Mouse (Mus musculus) lung, embryonic 14.5 days (tissue): ENCODE data around the gene Psmd6. TPM values are rescaled to one million over a fixed set of nuclear protein-coding genes. Genes with fewer than 3 reads are reported as not detected.
A peak's percentile ranks its signal among the peaks of the same experiment; 100 is the strongest.

ENCODE experiments used
- ATAC-seq: fragments of 200-750 bp; cut with Nextera tagmentation; 2 replicates; pipeline ENCODE4 v1.8.0; 2017; ENCODE audit warnings: mild to moderate bottlenecking, moderate TSS enrichment, moderate library complexity; ENCODE audit not compliant: insufficient read depth
- DNase-seq: peaks from one replicate; pipeline ENCODE4 v3.0.0-alpha.2; 2015
- H3K27ac ChIP-seq: fragments of 300-500 bp; sonication (generic); 2 replicates; pipeline ENCODE4 v1.5.1; 2014; ENCODE audit warnings: low read depth, mild to moderate bottlenecking, moderate library complexity
- H3K27me3 ChIP-seq: fragments of 300-500 bp; sonication (generic); 2 replicates; pipeline ENCODE4 v1.6.1; 2014; ENCODE audit warnings: low read length, control low read depth; ENCODE audit not compliant: insufficient read depth
- H3K36me3 ChIP-seq: fragments of 300-500 bp; sonication (generic); 2 replicates; pipeline ENCODE4 v1.6.1; 2014; ENCODE audit warnings: control low read depth; ENCODE audit not compliant: insufficient read depth
- H3K4me1 ChIP-seq: fragments of 300-500 bp; sonication (generic); 2 replicates; pipeline ENCODE4 v1.6.1; 2014; ENCODE audit warnings: antibody characterized with exemption, control low read depth; ENCODE audit not compliant: insufficient read depth
- H3K4me2 ChIP-seq: fragments of 300-500 bp; sonication (generic); 2 replicates; pipeline ENCODE4 v1.6.1; 2014; ENCODE audit warnings: mild to moderate bottlenecking
- H3K4me3 ChIP-seq: fragments of 300-500 bp; sonication (generic); 2 replicates; pipeline ENCODE4 v1.5.1; 2014; ENCODE audit warnings: low read depth, low read length
- H3K9ac ChIP-seq: fragments of 300-500 bp; sonication (generic); 2 replicates; pipeline ENCODE4 v1.6.1; 2014
- H3K9me3 ChIP-seq: fragments of 300-500 bp; sonication (generic); 2 replicates; pipeline ENCODE4 v1.6.1; 2016; ENCODE audit warnings: low read depth, low read length, control low read depth
- CTCF ChIP-seq: IDR thresholded peaks from 2 replicates; pipeline ENCODE4 v1.5.1; 2016; ENCODE audit warnings: antibody characterized with exemption, low read depth
- WGBS: fragments of 180-500 bp; shearing (Covaris S2); extraction: QIAGEN DNeasy Blood & Tissue Kit; methylation state at CpG from one replicate; pipeline ENCODE4 v1.1.7; 2014; 5-methylcytosine and 5-hydroxymethylcytosine counted together
- polyA plus RNA-seq: library from polyadenylated mRNA; unstranded; fragments of >200 nt; fragmentation: Nextera tagmentation; extraction: Ambion mirVana; gene quantifications from 2 replicates; pipeline ENCODE4 v1.2.1, GENCODE M21; 2014

The Psmd6 gene
- polyA plus RNA-seq, 1 experiment from 2014 or later = 245 TPM

DNA sequence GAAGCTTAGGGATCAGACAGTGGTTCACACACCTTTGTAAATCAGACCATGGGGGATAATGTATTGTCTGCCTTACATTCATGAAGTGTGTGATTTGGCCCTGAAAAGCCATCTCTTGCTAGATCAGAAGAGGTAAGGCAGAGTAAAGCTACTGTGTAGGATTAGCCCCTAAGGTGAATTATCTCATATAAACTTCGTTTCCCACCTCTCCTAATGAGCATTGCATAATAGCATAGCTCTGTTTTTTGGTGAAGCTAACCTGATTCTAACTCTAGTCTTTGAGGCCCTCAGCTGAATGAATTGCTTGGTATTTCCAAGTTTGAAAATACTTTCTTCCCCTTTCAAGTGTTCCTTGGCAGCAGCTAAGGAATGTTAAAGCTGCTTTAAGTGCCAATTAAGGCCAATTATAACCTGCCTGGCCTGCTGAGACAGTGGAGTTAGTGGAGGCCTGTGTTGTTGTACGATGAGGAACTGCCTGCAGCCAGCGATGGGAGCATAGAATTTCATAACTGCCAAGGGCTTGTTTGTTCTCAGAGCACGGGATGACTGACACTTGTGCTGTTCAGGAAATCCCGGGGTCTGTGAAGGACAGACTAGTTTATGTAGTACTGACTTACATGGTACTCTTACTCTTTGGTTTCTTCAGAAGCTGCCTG is 56.2 kb downstream of the Psmd6 start:
- Histone ChIP-seq H3K36me3 (no peaks in the 10 kb centered on the region), H3K9me3 (no peaks in the 10 kb centered on the region), H3K4me3 (no peak overlapping the region), H3K27ac (peak overlapping the region; percentile 54; the same call in 1 of the 2 replicates), H3K4me2 (no peak overlapping the region), H3K4me1 (peaks cover 8% of the 10 kb centered on the region; the same call in 1 of the 2 replicates), H3K27me3 (no peaks in the 10 kb centered on the region), H3K9ac (no peak overlapping the region)
- WGBS = 32% methylated on average over 5 of the region's 5 CpGs
- DNase-seq = peak; percentile 33
- ATAC-seq = peak; percentile 71
- no peak for TF ChIP-seq CTCF

DNA sequence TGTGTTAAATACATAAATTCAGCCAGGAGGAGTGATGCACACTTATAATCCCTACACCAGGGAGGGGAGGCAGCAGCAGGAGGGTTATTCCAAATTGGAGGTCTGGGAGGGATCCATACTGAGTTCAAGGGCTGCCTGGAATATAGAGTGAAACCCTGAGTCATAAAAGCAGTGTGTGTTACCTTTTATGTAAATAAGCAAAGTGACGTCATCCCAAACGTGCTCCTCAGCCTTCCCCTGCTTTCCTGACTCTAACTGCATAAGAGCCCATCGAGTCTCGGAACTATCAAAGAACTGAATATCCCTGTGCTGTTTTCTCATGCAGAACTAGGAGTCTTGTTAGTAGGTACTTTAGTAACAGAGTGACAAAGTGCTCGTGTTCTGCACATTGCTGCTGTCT is 57.4 kb downstream of the Psmd6 start:
- DNase-seq (no peak), ATAC-seq (no peak)
- WGBS = 48% methylated on average over 5 of the region's 5 CpGs
- TF ChIP-seq CTCF = no peak
- Histone ChIP-seq H3K27ac (no peak overlapping the region), H3K36me3 (peaks cover 4% of the 10 kb centered on the region; the same call in 1 of the 2 replicates), H3K9ac (no peak overlapping the region), H3K4me2 (no peak overlapping the region), H3K4me3 (no peak overlapping the region), H3K9me3 (no peaks in the 10 kb centered on the region), H3K4me1 (peaks cover 8% of the 10 kb centered on the region; the same call in 1 of the 2 replicates), H3K27me3 (no peaks in the 10 kb centered on the region)

DNA sequence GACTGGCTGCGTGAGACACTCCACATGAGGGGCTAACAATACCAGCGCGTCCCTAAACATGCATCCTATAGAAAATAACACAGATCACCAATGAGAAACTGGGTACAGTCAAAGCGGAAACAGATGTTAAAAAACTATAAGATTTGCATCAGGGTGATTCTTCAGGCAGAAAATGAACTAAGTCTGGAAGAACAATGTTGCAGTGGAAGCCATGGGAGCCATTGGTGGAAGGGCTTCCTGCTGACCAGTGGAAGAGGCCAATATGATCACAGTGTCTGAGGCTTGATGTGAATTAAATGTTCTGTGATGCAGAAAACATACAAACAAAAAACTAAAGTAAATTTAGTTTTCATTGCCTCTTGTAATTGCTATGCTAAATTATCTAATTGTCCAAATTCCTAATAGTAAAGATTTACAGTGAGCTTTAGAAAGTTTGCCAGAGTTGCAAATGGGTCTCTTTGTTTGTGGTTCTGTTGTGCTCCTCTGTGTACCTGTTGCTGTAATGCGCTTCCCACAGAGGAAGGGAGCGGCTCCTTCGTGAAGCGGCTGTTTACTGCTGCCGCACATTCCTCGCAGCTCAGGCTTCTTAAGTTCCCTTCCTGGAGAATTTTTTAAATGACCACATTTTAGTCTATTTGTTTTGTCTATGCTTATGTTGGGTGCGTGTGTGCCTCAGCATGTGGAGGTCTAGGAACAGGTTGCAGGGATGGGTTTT is 58.1 kb downstream of the Psmd6 start:
- TF ChIP-seq CTCF = no peak
- WGBS = 85% methylated on average over 11 of the region's 11 CpGs
- Histone ChIP-seq H3K36me3 (peaks cover 6% of the 10 kb centered on the region; the same call in 1 of the 2 replicates), H3K27me3 (no peaks in the 10 kb centered on the region), H3K4me2 (no peak overlapping the region), H3K27ac (no peak overlapping the region), H3K4me1 (peaks cover 1% of the 10 kb centered on the region; the same call in 1 of the 2 replicates), H3K4me3 (no peak overlapping the region), H3K9ac (no peak overlapping the region), H3K9me3 (no peaks in the 10 kb centered on the region)
- ATAC-seq = no peak
- no peak for DNase-seq

Other genes with a start within 250 kb of the Psmd6 start
- 0.05 TPM in 1 of 2 replicates, not detected in the other for gene Gm281, start 206.5 kb downstream of the Psmd6 start, polyA plus RNA-seq
- gene Atxn7, start 159.5 kb downstream of the Psmd6 start, polyA plus RNA-seq = 6.0 and 6.9 TPM in 2 replicates
- 193 and 204 TPM in 2 replicates for gene Thoc7, start 159.1 kb downstream of the Psmd6 start, polyA plus RNA-seq
- gene Olfr720, start 65.9 kb upstream of the Psmd6 start, polyA plus RNA-seq = not detected in 2 replicates
- gene Olfr31, start 201.8 kb upstream of the Psmd6 start, polyA plus RNA-seq = not detected in 2 replicates
- 7.9 and 10.3 TPM in 2 replicates for gene Il3ra, start 225.3 kb upstream of the Psmd6 start, polyA plus RNA-seq